Mouse (Mus musculus): ENCODE measurements at regions not wholly inside any gene's neighbourhood (a gene's known extent, or its start where the extent isn't known, plus 50 kb on each side); places are given as distances from the start of the nearest gene placed in this dataset.

DNA sequence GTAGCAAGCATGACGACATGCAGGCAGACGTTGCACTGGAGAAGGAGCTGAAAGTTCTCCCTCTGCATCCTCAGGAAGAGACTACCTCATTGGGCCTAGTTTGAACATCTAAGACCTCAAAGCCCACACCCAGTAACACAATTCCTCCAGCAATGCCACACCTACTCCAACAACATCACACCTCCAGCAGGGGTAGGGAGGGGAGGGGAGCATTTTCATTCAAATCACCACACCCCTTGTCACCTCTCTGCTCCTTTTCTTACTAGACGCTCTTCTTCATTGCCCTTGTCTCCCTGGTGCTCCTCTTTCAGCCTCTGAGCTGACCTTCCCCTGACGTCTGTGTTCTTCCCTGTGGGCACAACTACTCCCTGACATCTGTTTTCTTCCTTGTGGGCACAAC, 81.1 kb upstream of the Irx3 start:
- Histone ChIP-seq H3K36me3 (ENCODE audit: control insufficient read depth, insufficient read depth, low read length, poor library complexity, severe bottlenecking) (no peaks in the 10 kb centered on the region), H3K4me3 (ENCODE audit: insufficient read depth in 1 of 2, low read depth in 1 of 2, low read length in 2 of 2, poor library complexity in 1 of 2, severe bottlenecking in 1 of 2) (no peak overlapping the region), H3K9ac (ENCODE audit: insufficient read depth, low read depth, low read length, poor library complexity, severe bottlenecking) (no peak overlapping the region), H3K4me1 (ENCODE audit: control insufficient read depth in 2 of 2, insufficient read depth in 2 of 2, low read length in 2 of 2, poor library complexity in 1 of 2) (peaks cover 4 to 16% of the 10 kb centered on the region in 2 experiments), H3K9me3 (ENCODE audit: control insufficient read depth, insufficient read depth, low read depth, low read length) (no peaks in the 10 kb centered on the region), H3K27ac (ENCODE audit: insufficient read depth, low read depth, low read length, poor library complexity, severe bottlenecking) (no peak overlapping the region)
- TF ChIP-seq MAFK (IDR thresholded peaks at IDR 0.05; ENCODE audit: insufficient read depth, low read depth, low read length), result no peak
- TF ChIP-seq ZNF384 (IDR thresholded peaks at IDR 0.05; ENCODE audit: low read depth, low read length), result no peak
- no peak for TF ChIP-seq HCFC1 (IDR thresholded peaks at IDR 0.05; ENCODE audit: borderline replicate concordance, insufficient read depth, low read length)
- TF ChIP-seq ZC3H11A (IDR thresholded peaks at IDR 0.05; ENCODE audit: borderline replicate concordance, low read depth, low read length), result no peak
- no peak for TF ChIP-seq CHD2 (IDR thresholded peaks at IDR 0.05; ENCODE audit: low read depth, low read length)
- peak; percentile 54 for DNase-seq (ENCODE audit: low read depth, low spot score)
- in situ Hi-C loops (cut with MboI; ENCODE audit: low sequenced_read_pairs in 2 of 2, unreplicated experiment in 2 of 2), result no loop called here

DNA sequence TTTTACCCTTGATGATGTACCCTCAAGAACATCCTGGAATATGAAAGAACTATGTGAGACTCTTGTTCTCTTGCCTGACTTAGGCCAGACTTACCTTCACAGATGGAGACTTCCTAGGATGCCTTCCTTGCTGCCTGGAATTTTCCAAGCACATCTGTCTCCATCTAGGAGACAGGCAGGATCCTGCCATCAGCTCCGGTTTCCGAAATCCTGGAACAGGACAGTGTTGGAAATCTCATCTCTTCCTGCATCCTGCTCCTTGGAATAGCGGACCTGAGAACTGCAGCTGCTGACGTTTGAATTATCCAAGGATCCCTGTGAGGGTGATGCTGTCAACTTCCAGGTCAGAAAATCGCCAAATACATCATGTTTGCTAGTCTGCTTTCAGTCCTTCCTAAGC, 77.0 kb upstream of the Irx3 start:
- in situ Hi-C loops (cut with MboI; ENCODE audit: low sequenced_read_pairs in 2 of 2, unreplicated experiment in 2 of 2), result no loop called here

DNA sequence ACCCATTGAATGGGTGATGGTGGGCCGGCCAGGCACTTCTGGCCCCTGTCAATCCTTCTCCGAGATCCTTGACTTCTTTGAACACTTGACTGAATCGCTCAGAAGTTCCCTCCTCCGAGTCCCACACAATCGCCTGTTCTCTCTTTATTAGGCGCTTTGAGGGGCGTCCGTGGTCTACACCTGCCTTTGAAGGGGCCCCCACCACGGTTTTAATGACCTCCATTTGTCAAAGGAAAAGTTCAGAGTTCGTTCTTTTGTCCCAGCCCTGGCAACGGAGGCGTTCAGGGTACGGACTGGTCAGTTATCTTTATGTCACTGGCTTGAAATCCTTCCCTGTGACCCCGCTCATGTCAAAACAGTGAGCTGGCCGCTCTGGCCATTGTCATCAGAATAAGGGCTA, 74.3 kb upstream of the Irx3 start:
- no peak overlapping the region for H3K27ac ChIP-seq (ENCODE audit: insufficient read depth, low read depth, low read length, poor library complexity, severe bottlenecking)
- H3K9ac ChIP-seq (ENCODE audit: insufficient read depth, low read depth, low read length, poor library complexity, severe bottlenecking), result no peak overlapping the region
- H3K4me1 ChIP-seq (ENCODE audit: control insufficient read depth in 2 of 2, insufficient read depth in 2 of 2, low read length in 2 of 2, poor library complexity in 1 of 2), result no peaks in the 10 kb centered on the region
- no peaks in the 10 kb centered on the region for H3K9me3 ChIP-seq (ENCODE audit: control insufficient read depth, insufficient read depth, low read depth, low read length)
- H3K4me3 ChIP-seq (ENCODE audit: insufficient read depth in 1 of 2, low read depth in 1 of 2, low read length in 2 of 2, poor library complexity in 1 of 2, severe bottlenecking in 1 of 2), result no peak overlapping the region
- no peaks in the 10 kb centered on the region for H3K36me3 ChIP-seq (ENCODE audit: control insufficient read depth, insufficient read depth, low read length, poor library complexity, severe bottlenecking)
- TF ChIP-seq MAFK (IDR thresholded peaks at IDR 0.05; ENCODE audit: insufficient read depth, low read depth, low read length), result no peak
- no peak for TF ChIP-seq CHD2 (IDR thresholded peaks at IDR 0.05; ENCODE audit: low read depth, low read length)
- TF ChIP-seq ZC3H11A (IDR thresholded peaks at IDR 0.05; ENCODE audit: borderline replicate concordance, low read depth, low read length), result no peak
- TF ChIP-seq ZNF384 (IDR thresholded peaks at IDR 0.05; ENCODE audit: low read depth, low read length), result no peak
- TF ChIP-seq HCFC1 (IDR thresholded peaks at IDR 0.05; ENCODE audit: borderline replicate concordance, insufficient read depth, low read length), result no peak
- DNase-seq (ENCODE audit: low read depth, low spot score), result no peak
- in situ Hi-C loops (cut with MboI; ENCODE audit: low sequenced_read_pairs in 2 of 2, unreplicated experiment in 2 of 2), result no loop called here

More for the DNA sequence above, 77.0 kb upstream of the Irx3 start:
- H3K4me1 ChIP-seq (ENCODE audit: control insufficient read depth in 2 of 2, insufficient read depth in 2 of 2, low read length in 2 of 2, poor library complexity in 1 of 2), result peaks cover 1 to 11% of the 10 kb centered on the region in 2 experiments; a peak in 3 of 4 replicates
- TF ChIP-seq HCFC1 (IDR thresholded peaks at IDR 0.05; ENCODE audit: borderline replicate concordance, insufficient read depth, low read length) (no peak), MAFK (IDR thresholded peaks at IDR 0.05; ENCODE audit: insufficient read depth, low read depth, low read length) (no peak), ZNF384 (IDR thresholded peaks at IDR 0.05; ENCODE audit: low read depth, low read length) (no peak), CHD2 (IDR thresholded peaks at IDR 0.05; ENCODE audit: low read depth, low read length) (no peak), ZC3H11A (IDR thresholded peaks at IDR 0.05; ENCODE audit: borderline replicate concordance, low read depth, low read length) (no peak)
- DNase-seq (ENCODE audit: low read depth, low spot score), result no peak
- H3K9ac ChIP-seq (ENCODE audit: insufficient read depth, low read depth, low read length, poor library complexity, severe bottlenecking), result no peak overlapping the region
- H3K36me3 ChIP-seq (ENCODE audit: control insufficient read depth, insufficient read depth, low read length, poor library complexity, severe bottlenecking), result no peaks in the 10 kb centered on the region
- no peak overlapping the region for H3K27ac ChIP-seq (ENCODE audit: insufficient read depth, low read depth, low read length, poor library complexity, severe bottlenecking)
- no peaks in the 10 kb centered on the region for H3K9me3 ChIP-seq (ENCODE audit: control insufficient read depth, insufficient read depth, low read depth, low read length)
- H3K4me3 ChIP-seq (ENCODE audit: insufficient read depth in 1 of 2, low read depth in 1 of 2, low read length in 2 of 2, poor library complexity in 1 of 2, severe bottlenecking in 1 of 2), result no peak overlapping the region

DNA sequence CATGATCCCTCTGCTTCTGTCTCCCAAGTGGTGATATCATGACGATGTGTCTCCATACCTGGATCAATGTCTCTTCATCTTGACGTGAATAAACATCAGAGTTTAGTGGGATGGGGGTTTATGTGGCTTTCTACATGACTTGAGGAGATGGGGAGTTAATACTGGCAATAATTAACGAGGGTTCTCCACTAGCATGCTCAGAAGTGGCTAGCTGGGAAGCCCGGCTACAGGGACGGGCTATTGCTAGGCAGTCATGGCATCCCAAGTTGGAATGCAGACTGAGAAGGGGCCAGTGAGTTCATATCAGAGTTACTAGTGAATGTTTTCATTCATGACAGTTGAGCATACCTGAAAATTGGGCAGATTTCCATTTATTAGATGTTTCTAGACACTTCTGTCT, 71.4 kb upstream of the Irx3 start:
- H3K9ac ChIP-seq (ENCODE audit: insufficient read depth, low read depth, low read length, poor library complexity, severe bottlenecking), result no peak overlapping the region
- DNase-seq (ENCODE audit: low read depth, low spot score), result no peak
- in situ Hi-C loops (cut with MboI; ENCODE audit: low sequenced_read_pairs in 2 of 2, unreplicated experiment in 2 of 2), result no loop called here
- no peaks in the 10 kb centered on the region for H3K4me1 ChIP-seq (ENCODE audit: control insufficient read depth in 2 of 2, insufficient read depth in 2 of 2, low read length in 2 of 2, poor library complexity in 1 of 2)
- no peak for TF ChIP-seq ZC3H11A (IDR thresholded peaks at IDR 0.05; ENCODE audit: borderline replicate concordance, low read depth, low read length)
- TF ChIP-seq ZNF384 (IDR thresholded peaks at IDR 0.05; ENCODE audit: low read depth, low read length), result no peak
- no peak for TF ChIP-seq CHD2 (IDR thresholded peaks at IDR 0.05; ENCODE audit: low read depth, low read length)
- TF ChIP-seq HCFC1 (IDR thresholded peaks at IDR 0.05; ENCODE audit: borderline replicate concordance, insufficient read depth, low read length), result no peak
- no peak for TF ChIP-seq MAFK (IDR thresholded peaks at IDR 0.05; ENCODE audit: insufficient read depth, low read depth, low read length)
- H3K9me3 ChIP-seq (ENCODE audit: control insufficient read depth, insufficient read depth, low read depth, low read length), result no peaks in the 10 kb centered on the region
- H3K4me3 ChIP-seq (ENCODE audit: insufficient read depth in 1 of 2, low read depth in 1 of 2, low read length in 2 of 2, poor library complexity in 1 of 2, severe bottlenecking in 1 of 2), result no peak overlapping the region
- no peak overlapping the region for H3K27ac ChIP-seq (ENCODE audit: insufficient read depth, low read depth, low read length, poor library complexity, severe bottlenecking)
- H3K36me3 ChIP-seq (ENCODE audit: control insufficient read depth, insufficient read depth, low read length, poor library complexity, severe bottlenecking), result no peaks in the 10 kb centered on the region
